Mouse (Mus musculus) stomach, embryonic 14.5 days (tissue): Measurements from ENCODE around the gene Klhl42. TPM values are rescaled to one million over a fixed set of nuclear protein-coding genes. Genes with fewer than 3 reads are reported as not detected.

ENCODE experiments used
- ATAC-seq: fragments of 200-750 bp; cut with Nextera tagmentation; 2 replicates; pipeline ENCODE4 v1.8.0; 2017; ENCODE audit warnings: low read depth, moderate TSS enrichment; ENCODE audit not compliant: insufficient number of reproducible peaks, insufficient read depth, low FRiP score
- H3K27ac ChIP-seq: fragments of 300-500 bp; sonication (generic); 2 replicates; pipeline ENCODE4 v1.5.1; 2014; ENCODE audit warnings: mild to moderate bottlenecking, low read length, moderate library complexity, mixed read lengths
- H3K27me3 ChIP-seq: fragments of 300-500 bp; sonication (generic); 2 replicates; pipeline ENCODE4 v1.6.1; 2014; ENCODE audit warnings: low read length, control low read depth, mixed read lengths; ENCODE audit not compliant: control insufficient read depth, insufficient read depth
- H3K36me3 ChIP-seq: fragments of 300-500 bp; sonication (generic); 2 replicates; pipeline ENCODE4 v1.6.1; 2014; ENCODE audit warnings: mild to moderate bottlenecking, control low read depth, low read length, moderate library complexity, mixed read lengths; ENCODE audit not compliant: control insufficient read depth, insufficient read depth
- H3K4me1 ChIP-seq: fragments of 300-500 bp; sonication (generic); 2 replicates; pipeline ENCODE4 v1.6.1; 2014; ENCODE audit warnings: low read length, control low read depth, mixed read lengths; ENCODE audit not compliant: control insufficient read depth, insufficient read depth
- H3K4me2 ChIP-seq: fragments of 300-500 bp; sonication (generic); replicated peaks from 2 replicates; pipeline ENCODE4 v1.6.1; 2014; ENCODE audit warnings: low read depth, low read length, control low read depth
- H3K4me3 ChIP-seq: fragments of 300-500 bp; sonication (generic); 2 replicates; pipeline ENCODE4 v1.5.1; 2014; ENCODE audit warnings: low read depth, low read length, control low read depth
- H3K9ac ChIP-seq: fragments of 300-500 bp; sonication (generic); replicated peaks from 2 replicates; pipeline ENCODE4 v1.6.1; 2014; ENCODE audit warnings: low read depth, mild to moderate bottlenecking, control low read depth, low read length, moderate library complexity, mixed read lengths
- H3K9me3 ChIP-seq: fragments of 300-500 bp; sonication (generic); 2 replicates; pipeline ENCODE4 v1.6.1; 2016; ENCODE audit warnings: low read depth, low read length, control low read depth; ENCODE audit not compliant: control insufficient read depth
- WGBS: fragments of 180-500 bp; shearing (Covaris S2); extraction: QIAGEN DNeasy Blood & Tissue Kit; methylation state at CpG from one replicate; pipeline ENCODE4 v1.1.7; 2014; 5-methylcytosine and 5-hydroxymethylcytosine counted together
- polyA plus RNA-seq: library from polyadenylated mRNA; unstranded; fragments of >200 nt; fragmentation: Nextera tagmentation; extraction: Ambion mirVana; gene quantifications from 2 replicates; pipeline ENCODE4 v1.2.1, GENCODE M21; 2014

The Klhl42 gene
- polyA plus RNA-seq, 1 experiment from 2014 or later, result 11.1 TPM

GRCm38 (mm10) chr6:147145277-147145676 lies 54.1 kb downstream of the Klhl42 start:
- WGBS, result 21% methylated on average over 2 of the region's 2 CpGs
- no peak overlapping the region for H3K4me2 ChIP-seq
- ATAC-seq, result peak; percentile 78; the same call in 1 of the 2 replicates
- no peaks in the 10 kb centered on the region for H3K9me3 ChIP-seq
- H3K27me3 ChIP-seq, result no peaks in the 10 kb centered on the region
- H3K36me3 ChIP-seq, result no peaks in the 10 kb centered on the region
- H3K4me3 ChIP-seq, result no peak overlapping the region
- no peak overlapping the region for H3K9ac ChIP-seq
- H3K4me1 ChIP-seq, result no peaks in the 10 kb centered on the region
- H3K27ac ChIP-seq, result no peak overlapping the region

- no peak overlapping the region for H3K27ac ChIP-seq
- no peak overlapping the region for H3K9ac ChIP-seq
- no peak for ATAC-seq
- no peaks in the 10 kb centered on the region for H3K4me1 ChIP-seq
- H3K4me3 ChIP-seq, result no peak overlapping the region
- H3K27me3 ChIP-seq, result no peaks in the 10 kb centered on the region
- no peaks in the 10 kb centered on the region for H3K36me3 ChIP-seq
- H3K9me3 ChIP-seq, result no peaks in the 10 kb centered on the region
- 64% methylated on average over 10 of the region's 10 CpGs for WGBS
- H3K4me2 ChIP-seq, result no peak overlapping the region
Measured at GRCm38 (mm10) chr6:147145753-147146152, 54.6 kb downstream of the Klhl42 start.

- no peak overlapping the region for H3K27ac ChIP-seq
- no peaks in the 10 kb centered on the region for H3K4me1 ChIP-seq
- no peak overlapping the region for H3K9ac ChIP-seq
- WGBS, result 82% methylated on average over 6 of the region's 6 CpGs
- ATAC-seq, result no peak
- H3K4me3 ChIP-seq, result no peak overlapping the region
- no peak overlapping the region for H3K4me2 ChIP-seq
- H3K9me3 ChIP-seq, result no peaks in the 10 kb centered on the region
- H3K27me3 ChIP-seq, result no peaks in the 10 kb centered on the region
- no peaks in the 10 kb centered on the region for H3K36me3 ChIP-seq
Measured at GRCm38 (mm10) chr6:147151069-147151468, 59.9 kb downstream of the Klhl42 start.

GRCm38 (mm10) chr6:147151839-147152238 lies 60.7 kb downstream of the Klhl42 start:
- Histone ChIP-seq H3K4me3 (no peak overlapping the region), H3K27me3 (no peaks in the 10 kb centered on the region)
- no peak for ATAC-seq

GRCm38 (mm10) chr6:147155085-147155484 lies 63.9 kb downstream of the Klhl42 start:
- no peaks in the 10 kb centered on the region for H3K4me1 ChIP-seq
- H3K9me3 ChIP-seq, result no peaks in the 10 kb centered on the region
- WGBS, result 61% methylated on average over 7 of the region's 7 CpGs
- H3K27me3 ChIP-seq, result no peaks in the 10 kb centered on the region
- no peak overlapping the region for H3K4me3 ChIP-seq
- H3K9ac ChIP-seq, result no peak overlapping the region
- no peaks in the 10 kb centered on the region for H3K36me3 ChIP-seq
- no peak overlapping the region for H3K27ac ChIP-seq
- no peak overlapping the region for H3K4me2 ChIP-seq
- no peak for ATAC-seq

More at GRCm38 (mm10) chr6:147151839-147152238, 60.7 kb downstream of the Klhl42 start:
- no peaks in the 10 kb centered on the region for H3K36me3 ChIP-seq
- no peak overlapping the region for H3K4me2 ChIP-seq
- H3K9ac ChIP-seq, result no peak overlapping the region
- H3K9me3 ChIP-seq, result no peaks in the 10 kb centered on the region
- no peak overlapping the region for H3K27ac ChIP-seq
- H3K4me1 ChIP-seq, result no peaks in the 10 kb centered on the region

GRCm38 (mm10) chr6:147161818-147162584 lies 70.8 kb downstream of the Klhl42 start:
- 47% methylated on average over 5 of the region's 5 CpGs for WGBS
- ATAC-seq, result no peak
- no peak overlapping the region for H3K9ac ChIP-seq
- H3K4me3 ChIP-seq, result no peak overlapping the region
- H3K4me1 ChIP-seq, result no peaks in the 10 kb centered on the region
- no peaks in the 10 kb centered on the region for H3K36me3 ChIP-seq
- H3K4me2 ChIP-seq, result no peak overlapping the region
- no peaks in the 10 kb centered on the region for H3K9me3 ChIP-seq
- no peaks in the 10 kb centered on the region for H3K27me3 ChIP-seq
- H3K27ac ChIP-seq, result no peak overlapping the region

Other genes starting within 250 kb of the Klhl42 start
- not detected in 2 replicates for gene Smco2, start 241.3 kb upstream of the Klhl42 start, polyA plus RNA-seq
- gene Ppfibp1, start 202.9 kb upstream of the Klhl42 start, polyA plus RNA-seq, result 41.9 and 52.1 TPM in 2 replicates
- 0.43 and 0.54 TPM in 2 replicates for gene 1700034J05Rik, start 137.0 kb upstream of the Klhl42 start, polyA plus RNA-seq
- 2.0 and 2.5 TPM in 2 replicates for gene Rep15, start 58.8 kb upstream of the Klhl42 start, polyA plus RNA-seq
- 123 and 125 TPM in 2 replicates for gene Mrps35, start 48.6 kb upstream of the Klhl42 start, polyA plus RNA-seq
- 4.4 and 5.0 TPM in 2 replicates for gene Mansc4, start 4.3 kb upstream of the Klhl42 start, polyA plus RNA-seq
- gene Pthlh, start 172.8 kb downstream of the Klhl42 start, polyA plus RNA-seq, result 3.0 and 4.0 TPM in 2 replicates